Mouse (Mus musculus): ENCODE data around the gene Gipc3. TPM values are rescaled to one million over a fixed set of nuclear protein-coding genes. Genes with fewer than 3 reads are reported as not detected.

The Gipc3 gene
- polyA plus RNA-seq, 1 experiment, result 0.10 TPM

GRCm38 (mm10) chr10:81316338-81317060 is 26.6 kb downstream of the Gipc3 start:
- Histone ChIP-seq H3K4me3 (no peak overlapping the region), H3K36me3 (ENCODE audit: control insufficient read depth, insufficient read depth) (no peaks in the 10 kb centered on the region)

GRCm38 (mm10) chr10:81315587-81315986 is 27.5 kb downstream of the Gipc3 start:
- Histone ChIP-seq H3K4me2 (ENCODE audit: low read depth) (no peak overlapping the region), H3K27me3 (ENCODE audit: control insufficient read depth, insufficient read depth, insufficient read length) (no peaks in the 10 kb centered on the region), H3K4me3 (no peak overlapping the region), H3ac (ENCODE audit: control insufficient read depth, insufficient read length) (no peak overlapping the region), H3K36me3 (ENCODE audit: control insufficient read depth, insufficient read depth) (no peaks in the 10 kb centered on the region), H3K79me2 (ENCODE audit: control insufficient read depth, insufficient read depth) (no peaks in the 10 kb centered on the region)
- TF ChIP-seq CEBPB (IDR thresholded peaks at IDR 0.05; ENCODE audit: insufficient read depth, poor library complexity, severe bottlenecking) (no peak), TCF12 (IDR thresholded peaks at IDR 0.05; ENCODE audit: insufficient read depth, poor library complexity, severe bottlenecking) (no peak), TCF3 (IDR thresholded peaks at IDR 0.05; ENCODE audit: insufficient read length, low read depth) (no peak), MYOG (IDR thresholded peaks at IDR 0.05; ENCODE audit: control insufficient read depth in 1 of 3, insufficient read depth in 1 of 3, insufficient read length in 2 of 3, low read depth in 2 of 3) (no peak), USF1 (IDR thresholded peaks at IDR 0.05; ENCODE audit: low read depth) (no peak), MAX (IDR thresholded peaks at IDR 0.05; ENCODE audit: low read depth) (no peak), POLR2AphosphoS2 (IDR thresholded peaks at IDR 0.05; ENCODE audit: insufficient read length, low read depth) (no peak), REST (IDR thresholded peaks at IDR 0.05; ENCODE audit: insufficient read depth, insufficient read length) (no peak), POLR2A (IDR thresholded peaks at IDR 0.05; ENCODE audit: insufficient read length, low read depth) (no peak), E2F4 (IDR thresholded peaks at IDR 0.05; ENCODE audit: insufficient read depth) (no peak), MYOD1 (IDR thresholded peaks at IDR 0.05; ENCODE audit: control insufficient read depth in 1 of 3, insufficient read length in 2 of 3, low read depth in 2 of 3) (no peak), SRF (IDR thresholded peaks at IDR 0.05; ENCODE audit: control insufficient read depth, insufficient read length, low read depth) (no peak)

More at GRCm38 (mm10) chr10:81316338-81317060, 26.6 kb downstream of the Gipc3 start:
- peaks cover 2% of the 10 kb centered on the region for H3K79me2 ChIP-seq (ENCODE audit: control insufficient read depth, insufficient read depth)
- no peaks in the 10 kb centered on the region for H3K27me3 ChIP-seq (ENCODE audit: control insufficient read depth, insufficient read depth, insufficient read length)
- no peak overlapping the region for H3ac ChIP-seq (ENCODE audit: control insufficient read depth, insufficient read length)
- TF ChIP-seq REST (IDR thresholded peaks at IDR 0.05; ENCODE audit: insufficient read depth, insufficient read length) (no peak), E2F4 (IDR thresholded peaks at IDR 0.05; ENCODE audit: insufficient read depth) (no peak), POLR2AphosphoS2 (IDR thresholded peaks at IDR 0.05; ENCODE audit: insufficient read length, low read depth) (no peak), MYOG (IDR thresholded peaks at IDR 0.05; ENCODE audit: control insufficient read depth in 1 of 3, insufficient read depth in 1 of 3, insufficient read length in 2 of 3, low read depth in 2 of 3) (no peak), CEBPB (IDR thresholded peaks at IDR 0.05; ENCODE audit: insufficient read depth, poor library complexity, severe bottlenecking) (no peak)
- H3K4me2 ChIP-seq (ENCODE audit: low read depth), result no peak overlapping the region

DNA sequence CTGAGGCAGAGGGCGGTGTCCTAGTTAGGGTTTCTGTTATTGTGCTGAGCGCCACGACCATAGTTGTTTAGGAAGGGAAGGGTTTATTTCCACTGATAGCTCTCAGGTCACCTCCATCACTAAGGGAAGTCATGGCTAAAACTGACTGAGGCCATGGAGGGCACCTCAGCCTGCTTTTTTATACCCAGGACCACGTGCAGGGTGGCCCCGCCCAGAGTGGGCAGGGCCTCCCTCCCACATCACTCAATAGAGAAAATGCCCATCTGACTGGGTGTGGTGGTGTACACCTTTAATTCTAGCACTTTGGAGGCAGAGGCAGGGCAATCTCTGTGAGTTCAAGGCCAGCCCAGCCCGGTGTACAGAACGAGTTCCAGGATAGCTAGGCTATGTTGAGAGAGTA is 28.9 kb downstream of the Gipc3 start:
- H3K4me3 ChIP-seq, result no peak overlapping the region
- H3K27me3 ChIP-seq (ENCODE audit: control insufficient read depth, insufficient read depth, insufficient read length), result no peaks in the 10 kb centered on the region
- H3K36me3 ChIP-seq (ENCODE audit: control insufficient read depth, insufficient read depth), result no peaks in the 10 kb centered on the region
- H3ac ChIP-seq (ENCODE audit: control insufficient read depth, insufficient read length), result no peak overlapping the region
- no peak for TF ChIP-seq TCF12 (IDR thresholded peaks at IDR 0.05; ENCODE audit: insufficient read depth, poor library complexity, severe bottlenecking)
- no peak for TF ChIP-seq SRF (IDR thresholded peaks at IDR 0.05; ENCODE audit: control insufficient read depth, insufficient read length, low read depth)
- TF ChIP-seq USF1 (IDR thresholded peaks at IDR 0.05; ENCODE audit: low read depth), result peak; percentile 32
- TF ChIP-seq MAX (IDR thresholded peaks at IDR 0.05; ENCODE audit: low read depth), result no peak
- no peak for TF ChIP-seq MYOD1 (IDR thresholded peaks at IDR 0.05; ENCODE audit: control insufficient read depth in 1 of 3, insufficient read length in 2 of 3, low read depth in 2 of 3)
- no peak for TF ChIP-seq TCF3 (IDR thresholded peaks at IDR 0.05; ENCODE audit: insufficient read length, low read depth)
- H3K79me2 ChIP-seq (ENCODE audit: control insufficient read depth, insufficient read depth), result no peaks in the 10 kb centered on the region
- no peak overlapping the region for H3K4me2 ChIP-seq (ENCODE audit: low read depth)

DNA sequence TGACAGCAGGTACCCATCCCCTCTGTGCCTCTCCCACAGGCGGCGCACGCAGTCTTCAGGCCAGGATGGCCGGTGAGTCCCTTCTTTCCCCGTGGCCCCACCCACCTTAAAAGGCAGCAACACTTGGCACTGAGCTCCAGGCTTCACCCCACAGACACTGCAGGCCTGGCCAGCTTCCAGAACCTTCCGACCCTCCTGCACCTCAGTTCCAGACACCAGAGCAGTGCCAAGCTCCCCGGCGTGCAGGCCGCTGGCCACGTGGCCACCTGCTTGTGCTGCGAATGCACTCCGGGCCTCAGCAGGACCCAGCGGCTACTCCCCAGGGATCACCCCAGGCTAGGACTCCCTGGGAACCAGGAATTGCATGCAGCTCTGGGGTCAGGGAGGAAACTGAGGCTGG is 29.5 kb downstream of the Gipc3 start:
- Histone ChIP-seq H3K36me3 (ENCODE audit: control insufficient read depth, insufficient read depth) (no peaks in the 10 kb centered on the region), H3ac (ENCODE audit: control insufficient read depth, insufficient read length) (no peak overlapping the region), H3K79me2 (ENCODE audit: control insufficient read depth, insufficient read depth) (no peaks in the 10 kb centered on the region), H3K27me3 (ENCODE audit: control insufficient read depth, insufficient read depth, insufficient read length) (no peaks in the 10 kb centered on the region), H3K4me2 (ENCODE audit: low read depth) (no peak overlapping the region), H3K4me3 (no peak overlapping the region)
- TF ChIP-seq TCF3 (IDR thresholded peaks at IDR 0.05; ENCODE audit: insufficient read length, low read depth) (no peak), E2F4 (IDR thresholded peaks at IDR 0.05; ENCODE audit: insufficient read depth) (no peak), CEBPB (IDR thresholded peaks at IDR 0.05; ENCODE audit: insufficient read depth, poor library complexity, severe bottlenecking) (no peak), MYOD1 (IDR thresholded peaks at IDR 0.05; ENCODE audit: control insufficient read depth in 1 of 3, insufficient read length in 2 of 3, low read depth in 2 of 3) (no peak), POLR2AphosphoS2 (IDR thresholded peaks at IDR 0.05; ENCODE audit: insufficient read length, low read depth) (no peak), REST (IDR thresholded peaks at IDR 0.05; ENCODE audit: insufficient read depth, insufficient read length) (no peak)

- Histone ChIP-seq H3ac (ENCODE audit: control insufficient read depth, insufficient read length) (no peak overlapping the region), H3K36me3 (ENCODE audit: control insufficient read depth, insufficient read depth) (no peaks in the 10 kb centered on the region), H3K4me2 (ENCODE audit: low read depth) (no peak overlapping the region), H3K4me3 (no peak overlapping the region), H3K27me3 (ENCODE audit: control insufficient read depth, insufficient read depth, insufficient read length) (no peaks in the 10 kb centered on the region), H3K79me2 (ENCODE audit: control insufficient read depth, insufficient read depth) (no peaks in the 10 kb centered on the region)
- TF ChIP-seq CEBPB (IDR thresholded peaks at IDR 0.05; ENCODE audit: insufficient read depth, poor library complexity, severe bottlenecking), result no peak
- no peak for TF ChIP-seq TCF12 (IDR thresholded peaks at IDR 0.05; ENCODE audit: insufficient read depth, poor library complexity, severe bottlenecking)
These were observed 33.5 kb downstream of the Gipc3 start for GRCm38 (mm10) chr10:81309571-81309970.
